In the genomic region with DNA sequence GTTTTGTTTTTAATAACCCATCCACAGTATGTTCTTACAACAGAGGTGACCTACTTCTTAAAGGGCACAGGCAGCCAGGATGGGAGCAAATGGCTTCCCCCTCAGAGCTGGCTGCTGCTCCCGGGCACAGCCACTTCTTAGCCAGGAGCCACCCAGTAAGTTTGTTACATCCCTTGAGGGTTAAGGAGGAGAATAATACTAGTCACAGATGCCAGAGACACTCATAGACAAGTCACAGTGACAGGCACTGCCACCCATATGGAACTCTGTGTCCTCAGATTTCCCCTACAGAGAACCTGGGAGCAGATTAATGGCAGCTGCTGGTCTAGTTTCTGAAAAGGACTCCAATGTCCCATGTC, we compare ENCODE assay signal across 8 mouse cellular contexts. TPM values are rescaled to one million over a fixed set of nuclear protein-coding genes. Genes with fewer than 3 reads are reported as not detected.
DNase-seq lines count a peak whose midpoint lies in the region; ATAC-seq and TF ChIP-seq lines count a peak whose summit lies in the region.

No protein-coding gene starts in this region.

- H3K4me3 ChIP-seq in lung, embryonic 14.5 days (ENCODE audit: low read depth, low read length), result peak overlapping the region; percentile 38
- peak overlapping the region; percentile 40 for H3K4me3 ChIP-seq in embryonic facial prominence, embryonic 15.5 days (replicated peaks)
- no peak overlapping the region for H3K4me3 ChIP-seq in intestine, embryonic 15.5 days (replicated peaks)
- peak overlapping the region; percentile 11; the same call in 1 of the 2 replicates for H3K4me3 ChIP-seq in neural tube, embryonic 13.5 days

- H3K4me1 ChIP-seq in lung, embryonic 14.5 days (ENCODE audit: insufficient read depth), result peaks cover 16% of the 10 kb centered on the region
- H3K4me1 ChIP-seq in embryonic facial prominence, embryonic 15.5 days, result peaks cover 52% of the 10 kb centered on the region
- peaks cover 15% of the 10 kb centered on the region for H3K4me1 ChIP-seq in intestine, embryonic 15.5 days (replicated peaks)
- H3K4me1 ChIP-seq in neural tube, embryonic 13.5 days (replicated peaks), result peaks cover 54% of the 10 kb centered on the region

- peaks cover 8% of the 10 kb centered on the region; the same call in 1 of the 2 replicates for H3K36me3 ChIP-seq in lung, embryonic 14.5 days (ENCODE audit: insufficient read depth)
- H3K36me3 ChIP-seq in embryonic facial prominence, embryonic 15.5 days, result no peaks in the 10 kb centered on the region
- no peaks in the 10 kb centered on the region for H3K36me3 ChIP-seq in intestine, embryonic 15.5 days
- H3K36me3 ChIP-seq in neural tube, embryonic 13.5 days, result peaks cover 3% of the 10 kb centered on the region; the same call in 1 of the 2 replicates

- peak overlapping the region; percentile 78 for H3K4me2 ChIP-seq in lung, embryonic 14.5 days
- peak overlapping the region; percentile 55 for H3K4me2 ChIP-seq in embryonic facial prominence, embryonic 15.5 days (replicated peaks)
- peak overlapping the region; percentile 53 for H3K4me2 ChIP-seq in intestine, embryonic 15.5 days (replicated peaks)
- peak overlapping the region; percentile 58 for H3K4me2 ChIP-seq in neural tube, embryonic 13.5 days

- H3K9ac ChIP-seq in lung, embryonic 14.5 days, result peak overlapping the region; percentile 46
- no peak overlapping the region for H3K9ac ChIP-seq in embryonic facial prominence, embryonic 15.5 days
- H3K9ac ChIP-seq in intestine, embryonic 15.5 days, result peak overlapping the region; percentile 8; the same call in 1 of the 2 replicates
- H3K9ac ChIP-seq in neural tube, embryonic 13.5 days, result peak overlapping the region; percentile 67

- no peak for TF ChIP-seq CTCF in lung, embryonic 14.5 days (IDR thresholded peaks at IDR 0.05; ENCODE audit: low read depth)

- no peaks in the 10 kb centered on the region for H3K9me3 ChIP-seq in lung, embryonic 14.5 days (ENCODE audit: low read depth, low read length)
- no peaks in the 10 kb centered on the region for H3K9me3 ChIP-seq in embryonic facial prominence, embryonic 15.5 days (replicated peaks)
- no peaks in the 10 kb centered on the region for H3K9me3 ChIP-seq in intestine, embryonic 15.5 days
- no peaks in the 10 kb centered on the region for H3K9me3 ChIP-seq in neural tube, embryonic 13.5 days

- no peaks in the 10 kb centered on the region for H3K27me3 ChIP-seq in lung, embryonic 14.5 days (ENCODE audit: insufficient read depth, low read length)
- no peaks in the 10 kb centered on the region for H3K27me3 ChIP-seq in embryonic facial prominence, embryonic 15.5 days
- H3K27me3 ChIP-seq in intestine, embryonic 15.5 days (replicated peaks), result no peaks in the 10 kb centered on the region
- no peaks in the 10 kb centered on the region for H3K27me3 ChIP-seq in neural tube, embryonic 13.5 days

- peak; percentile 15 for ATAC-seq in lung, embryonic 14.5 days (ENCODE audit: insufficient read depth)
- peak; percentile 0; the same call in 1 of the 2 replicates for ATAC-seq in embryonic facial prominence, embryonic 15.5 days (ENCODE audit: insufficient number of reproducible peaks, low FRiP score, low TSS enrichment, low read depth)
- ATAC-seq in intestine, embryonic 15.5 days, result no peak
- peak; percentile 12 for ATAC-seq in neural tube, embryonic 13.5 days (ENCODE audit: low read depth)
- ATAC-seq in granulocyte monocyte progenitor cell, adult 5-6 weeks (replicated peaks; ENCODE audit: poor library complexity, severe bottlenecking), result no peak

- 19% methylated on average over 1 of the region's 1 CpGs for WGBS in lung, embryonic 14.5 days
- 16% methylated on average over 1 of the region's 1 CpGs for WGBS in embryonic facial prominence, embryonic 15.5 days
- 32% methylated on average over 1 of the region's 1 CpGs for WGBS in intestine, embryonic 15.5 days
- WGBS in neural tube, embryonic 13.5 days, result 17% methylated on average over 1 of the region's 1 CpGs

- DNase-seq in lung, embryonic 14.5 days, result no peak
- no peak for DNase-seq in lung, adult 18-20 months
- no peak for DNase-seq in cerebellum, adult 11 months
- no peak for DNase-seq in retina, postnatal 1 day

- H3K27ac ChIP-seq in lung, embryonic 14.5 days (ENCODE audit: low read depth), result peak overlapping the region; percentile 100
- peak overlapping the region; percentile 99 for H3K27ac ChIP-seq in embryonic facial prominence, embryonic 15.5 days (replicated peaks)
- H3K27ac ChIP-seq in intestine, embryonic 15.5 days, result peak overlapping the region; percentile 96
- peak overlapping the region; percentile 98 for H3K27ac ChIP-seq in neural tube, embryonic 13.5 days (replicated peaks)

RNA-seq across cellular contexts. Expression of gene Ubc, which starts 2.6 kb away (rescaled TPM):
- 1,057 and 1,103 TPM in 2 replicates for polyA plus RNA-seq in lung, embryonic 14.5 days (2014; fragmentation: Nextera tagmentation; extraction: Ambion mirVana)
- polyA plus RNA-seq in embryonic facial prominence, embryonic 15.5 days (2015; fragmentation: Nextera tagmentation; extraction: Ambion mirVana), result 1,092 and 1,100 TPM in 2 replicates
- 875 and 888 TPM in 2 replicates for polyA plus RNA-seq in intestine, embryonic 15.5 days (2015; fragmentation: Nextera tagmentation; extraction: Ambion mirVana)
- 1,127 and 1,268 TPM in 2 replicates for polyA plus RNA-seq in neural tube, embryonic 13.5 days (2015; fragmentation: Nextera tagmentation; extraction: Ambion mirVana)
- total RNA-seq in granulocyte monocyte progenitor cell, adult 5-6 weeks (2014; fragmentation: Nextera tagmentation), result 126 and 139 TPM in 2 replicates
- 236 and 280 TPM in 2 replicates for total RNA-seq in granulocyte monocyte progenitor cell, adult 5-6 weeks (2017)

RNA-seq across cellular contexts. Expression of gene Gm10382, which starts 3.5 kb away (rescaled TPM):
- polyA plus RNA-seq in lung, embryonic 14.5 days (2014; fragmentation: Nextera tagmentation; extraction: Ambion mirVana), result 0.45 and 0.46 TPM in 2 replicates
- polyA plus RNA-seq in embryonic facial prominence, embryonic 15.5 days (2015; fragmentation: Nextera tagmentation; extraction: Ambion mirVana), result 0.32 and 0.48 TPM in 2 replicates
- 0.23 and 0.40 TPM in 2 replicates for polyA plus RNA-seq in intestine, embryonic 15.5 days (2015; fragmentation: Nextera tagmentation; extraction: Ambion mirVana)
- polyA plus RNA-seq in neural tube, embryonic 13.5 days (2015; fragmentation: Nextera tagmentation; extraction: Ambion mirVana), result 0.52 and 0.73 TPM in 2 replicates
- total RNA-seq in granulocyte monocyte progenitor cell, adult 5-6 weeks (2014; fragmentation: Nextera tagmentation), result 0.96 TPM in 1 of 2 replicates, not detected in the other
- 0.26 TPM in 1 of 2 replicates, not detected in the other for total RNA-seq in granulocyte monocyte progenitor cell, adult 5-6 weeks (2017)

RNA-seq across cellular contexts. Expression of gene Dhx37, which starts 41.3 kb away (rescaled TPM):
- 11.9 and 13.3 TPM in 2 replicates for polyA plus RNA-seq in lung, embryonic 14.5 days (2014; fragmentation: Nextera tagmentation; extraction: Ambion mirVana)
- polyA plus RNA-seq in embryonic facial prominence, embryonic 15.5 days (2015; fragmentation: Nextera tagmentation; extraction: Ambion mirVana), result 11.3 and 12.7 TPM in 2 replicates
- polyA plus RNA-seq in intestine, embryonic 15.5 days (2015; fragmentation: Nextera tagmentation; extraction: Ambion mirVana), result 10.7 and 11.3 TPM in 2 replicates
- polyA plus RNA-seq in neural tube, embryonic 13.5 days (2015; fragmentation: Nextera tagmentation; extraction: Ambion mirVana), result 9.0 and 10.6 TPM in 2 replicates
- 16.8 and 25.8 TPM in 2 replicates for total RNA-seq in granulocyte monocyte progenitor cell, adult 5-6 weeks (2014; fragmentation: Nextera tagmentation)
- total RNA-seq in granulocyte monocyte progenitor cell, adult 5-6 weeks (2017), result 53.0 and 56.7 TPM in 2 replicates

RNA-seq across cellular contexts. Expression of gene Bri3bp, which starts 48.8 kb away (rescaled TPM):
- 37.6 and 37.9 TPM in 2 replicates for polyA plus RNA-seq in lung, embryonic 14.5 days (2014; fragmentation: Nextera tagmentation; extraction: Ambion mirVana)
- polyA plus RNA-seq in embryonic facial prominence, embryonic 15.5 days (2015; fragmentation: Nextera tagmentation; extraction: Ambion mirVana), result 34.1 and 37.6 TPM in 2 replicates
- 59.6 and 60.4 TPM in 2 replicates for polyA plus RNA-seq in intestine, embryonic 15.5 days (2015; fragmentation: Nextera tagmentation; extraction: Ambion mirVana)
- polyA plus RNA-seq in neural tube, embryonic 13.5 days (2015; fragmentation: Nextera tagmentation; extraction: Ambion mirVana), result 33.3 and 33.8 TPM in 2 replicates
- 43.5 and 68.5 TPM in 2 replicates for total RNA-seq in granulocyte monocyte progenitor cell, adult 5-6 weeks (2014; fragmentation: Nextera tagmentation)
- total RNA-seq in granulocyte monocyte progenitor cell, adult 5-6 weeks (2017), result 24.4 and 25.4 TPM in 2 replicates

RNA-seq across cellular contexts. Expression of gene Scarb1, which starts 51.7 kb away (rescaled TPM):
- polyA plus RNA-seq in lung, embryonic 14.5 days (2014; fragmentation: Nextera tagmentation; extraction: Ambion mirVana), result 51.4 and 58.0 TPM in 2 replicates
- 61.0 and 64.7 TPM in 2 replicates for polyA plus RNA-seq in embryonic facial prominence, embryonic 15.5 days (2015; fragmentation: Nextera tagmentation; extraction: Ambion mirVana)
- polyA plus RNA-seq in intestine, embryonic 15.5 days (2015; fragmentation: Nextera tagmentation; extraction: Ambion mirVana), result 59.3 and 70.0 TPM in 2 replicates
- 28.8 and 33.2 TPM in 2 replicates for polyA plus RNA-seq in neural tube, embryonic 13.5 days (2015; fragmentation: Nextera tagmentation; extraction: Ambion mirVana)
- 80.2 and 145 TPM in 2 replicates for total RNA-seq in granulocyte monocyte progenitor cell, adult 5-6 weeks (2014; fragmentation: Nextera tagmentation)
- total RNA-seq in granulocyte monocyte progenitor cell, adult 5-6 weeks (2017), result 49.0 and 53.9 TPM in 2 replicates

Comparison
In these comparisons a context has a peak if more than half of its experiments do, and no peak if none do; other contexts are left out.
1. ATAC-seq: peak in lung, embryonic 14.5 days (single experiment), embryonic facial prominence, embryonic 15.5 days (single experiment) and neural tube, embryonic 13.5 days (single experiment); none in intestine, embryonic 15.5 days (single experiment) and granulocyte monocyte progenitor cell, adult 5-6 weeks (single experiment).
2. Peak in every context shown above with its lines, with median percentiles within 50 percentile points of each other: H3K27ac ChIP-seq and H3K4me2 ChIP-seq.